Mouse (Mus musculus) small intestine, adult 2 months (tissue): ENCODE results near the gene Gm9964. TPM values are rescaled to one million over a fixed set of nuclear protein-coding genes. Genes with fewer than 3 reads are reported as not detected.
A peak's percentile ranks its signal among the peaks of the same experiment; 100 is the strongest.
"Not testable (repeated sequence)": the region's sequence is repeated elsewhere in the genome, so short reads cannot be mapped to it uniquely, and the experiment has no call there.

Experiments
- H3K27ac ChIP-seq: fragments of 200-500 bp; 2 replicates; pipeline ENCODE4 v1.5.1; 2012; ENCODE audit warnings: low read depth, low read length, control low read depth, inconsistent platforms; ENCODE audit not compliant: insufficient read depth
- H3K27me3 ChIP-seq: fragments of 200-500 bp; 2 replicates; pipeline ENCODE4 v1.6.1; 2012; ENCODE audit warnings: mild to moderate bottlenecking, moderate library complexity, low read length, inconsistent platforms; ENCODE audit not compliant: control insufficient read depth, insufficient read depth
- H3K36me3 ChIP-seq: fragments of 200-500 bp; 2 replicates; pipeline ENCODE4 v1.6.1; 2012; ENCODE audit warnings: mild to moderate bottlenecking, low read length, control low read depth, inconsistent platforms; ENCODE audit not compliant: control insufficient read depth, insufficient read depth
- H3K4me1 ChIP-seq: fragments of 200-500 bp; 2 replicates; pipeline ENCODE4 v1.6.1; 2012; ENCODE audit warnings: low read length, inconsistent platforms, mixed read lengths; ENCODE audit not compliant: control insufficient read depth, insufficient read depth, insufficient read length
- H3K4me3 ChIP-seq: fragments of 200-500 bp; 2 replicates; pipeline ENCODE4 v1.5.1; 2012; ENCODE audit warnings: low read depth, mild to moderate bottlenecking, control low read depth, inconsistent platforms, low read length, moderate library complexity
- CTCF ChIP-seq: fragments of 200-500 bp; IDR thresholded peaks from 2 replicates; pipeline ENCODE4 v1.5.1; 2012; ENCODE audit warnings: low read depth, mild to moderate bottlenecking, control low read depth, inconsistent platforms, low read length, moderate library complexity, mixed read lengths; ENCODE audit not compliant: insufficient replicate concordance, insufficient read length; ENCODE audit errors: extremely low read depth
- POLR2A ChIP-seq: fragments of 200-500 bp; IDR thresholded peaks from 2 replicates; pipeline ENCODE4 v1.6.1; 2012; ENCODE audit warnings: low read depth, mild to moderate bottlenecking, control low read depth, inconsistent platforms, low read length, moderate library complexity
- WGBS: fragments of 180-500 bp; shearing (Covaris S2); methylation state at CpG from one replicate; pipeline ENCODE4 v1.1.7; 2018; 5-methylcytosine and 5-hydroxymethylcytosine counted together
- polyA plus RNA-seq: library from polyadenylated mRNA; depleted of rRNA; stranded (reverse); fragments of >200 nt; gene quantifications from 2 replicates; pipeline ENCODE4 v1.2.3, GENCODE M21; 2012; rRNA removed

Gene Gm9964
- polyA plus RNA-seq, 1 experiment: not detected

- Histone ChIP-seq H3K27ac (no peak overlapping the region), H3K36me3 (no peaks in the 10 kb centered on the region), H3K4me3 (no peak overlapping the region), H3K4me1 (no peaks in the 10 kb centered on the region), H3K27me3 (no peaks in the 10 kb centered on the region)
- 70% methylated on average over 3 of the region's 3 CpGs for WGBS
- TF ChIP-seq CTCF: no peak
- TF ChIP-seq POLR2A: no peak
Measured at GRCm38 (mm10) chr11:79264376-79264775, 32.3 kb downstream of the Gm9964 start.

GRCm38 (mm10) chr11:79260126-79260525 lies 36.6 kb downstream of the Gm9964 start:
- H3K36me3 ChIP-seq, H3K4me1 ChIP-seq, H3K27me3 ChIP-seq, H3K27ac ChIP-seq, H3K4me3 ChIP-seq: not testable (repeated sequence)
- 89% methylated on average over 4 of the region's 4 CpGs for WGBS

- Histone ChIP-seq H3K4me3 (no peak overlapping the region), H3K27ac (no peak overlapping the region), H3K27me3 (no peaks in the 10 kb centered on the region), H3K36me3 (no peaks in the 10 kb centered on the region), H3K4me1 (peaks cover 4% of the 10 kb centered on the region; the same call in 1 of the 2 replicates)
- no peak for TF ChIP-seq POLR2A
- TF ChIP-seq CTCF: no peak
- WGBS: 84% methylated on average over 6 of the region's 6 CpGs
Measured at GRCm38 (mm10) chr11:79258738-79259137, 38.0 kb downstream of the Gm9964 start.

GRCm38 (mm10) chr11:79254391-79255098 lies 42.2 kb downstream of the Gm9964 start, which contains the start of gene Wsb1:
Wsb1 (minus strand) TSS chr11:79254671.
- no peak for TF ChIP-seq CTCF
- TF ChIP-seq POLR2A: peak; percentile 99
- 2% methylated on average over 50 of the region's 50 CpGs for WGBS
- Histone ChIP-seq H3K27me3 (no peaks in the 10 kb centered on the region), H3K4me1 (peaks cover 12% of the 10 kb centered on the region), H3K4me3 (peak within 1 kb of the TSS; percentile 75), H3K36me3 (peaks cover 16% of the 10 kb centered on the region), H3K27ac (peak within 1 kb of the TSS; percentile 77)

- Histone ChIP-seq H3K4me1 (peaks cover 12% of the 10 kb centered on the region), H3K36me3 (peaks cover 20% of the 10 kb centered on the region), H3K4me3 (peak overlapping the region; percentile 75), H3K27me3 (no peaks in the 10 kb centered on the region), H3K27ac (peak overlapping the region; percentile 77)
- TF ChIP-seq POLR2A (no peak), CTCF (no peak)
- WGBS: under 1% methylated on average over 49 of the region's 49 CpGs
Measured at GRCm38 (mm10) chr11:79253542-79254390, 42.9 kb downstream of the Gm9964 start.

- H3K27ac ChIP-seq: peak overlapping the region; percentile 76
- TF ChIP-seq POLR2A (no peak), CTCF (no peak)
- WGBS: 4% methylated on average over 6 of the region's 6 CpGs
Measured at GRCm38 (mm10) chr11:79252881-79253541, 43.7 kb downstream of the Gm9964 start.

More at GRCm38 (mm10) chr11:79252881-79253541, 43.7 kb downstream of the Gm9964 start:
- H3K4me1 ChIP-seq: peaks cover 12% of the 10 kb centered on the region
- H3K27me3 ChIP-seq: no peaks in the 10 kb centered on the region
- peaks cover 24% of the 10 kb centered on the region for H3K36me3 ChIP-seq
- peak overlapping the region; percentile 75 for H3K4me3 ChIP-seq

Other genes with a start within 250 kb of the Gm9964 start
- gene Ksr1, start 150.5 kb downstream of the Gm9964 start, polyA plus RNA-seq: 43.9 and 106 TPM in 2 replicates
- gene Wsb1, start 42.2 kb downstream of the Gm9964 start, polyA plus RNA-seq: 24.3 and 47.5 TPM in 2 replicates
- 3.5 and 7.0 TPM in 2 replicates for gene Nf1, start 42.8 kb upstream of the Gm9964 start, polyA plus RNA-seq
- not detected in 2 replicates for gene Omg, start 207.2 kb upstream of the Gm9964 start, polyA plus RNA-seq
- gene Evi2b, start 226.9 kb upstream of the Gm9964 start, polyA plus RNA-seq: 5.3 TPM in 1 of 2 replicates, not detected in the other
- 0.34 and 1.7 TPM in 2 replicates for gene Evi2, start 233.7 kb upstream of the Gm9964 start, polyA plus RNA-seq
- gene Evi2a, start 233.7 kb upstream of the Gm9964 start, polyA plus RNA-seq: 3.1 and 4.0 TPM in 2 replicates